Mouse (Mus musculus) forebrain, embryonic 16.5 days (tissue): Measurements from ENCODE around the gene Col6a5. TPM values are rescaled to one million over a fixed set of nuclear protein-coding genes. Genes with fewer than 3 reads are reported as not detected.

Experiments used
- ATAC-seq: fragments of 200-750 bp; cut with Nextera tagmentation; 2 replicates; pipeline ENCODE4 v1.8.0; 2017; ENCODE audit warnings: mild to moderate bottlenecking, moderate library complexity
- H3K27ac ChIP-seq: fragments of 300-500 bp; sonication (generic); 2 replicates; pipeline ENCODE4 v1.5.1; 2014; ENCODE audit warnings: low read length, control low read depth
- H3K27me3 ChIP-seq: fragments of 300-500 bp; sonication (generic); replicated peaks from 2 replicates; pipeline ENCODE4 v1.6.1; 2014; ENCODE audit warnings: low read length; ENCODE audit not compliant: control insufficient read depth, insufficient read depth
- H3K36me3 ChIP-seq: fragments of 300-500 bp; sonication (generic); 2 replicates; pipeline ENCODE4 v1.6.1; 2014; ENCODE audit not compliant: control insufficient read depth, insufficient read depth
- H3K4me1 ChIP-seq: fragments of 300-500 bp; sonication (generic); replicated peaks from 2 replicates; pipeline ENCODE4 v1.6.1; 2014; ENCODE audit warnings: low read length; ENCODE audit not compliant: control insufficient read depth, insufficient read depth
- H3K4me2 ChIP-seq: fragments of 300-500 bp; sonication (generic); 2 replicates; pipeline ENCODE4 v1.6.1; 2014; ENCODE audit warnings: mild to moderate bottlenecking, low read length, control low read depth
- H3K4me3 ChIP-seq: fragments of 300-500 bp; sonication (generic); replicated peaks from 2 replicates; pipeline ENCODE4 v1.5.1; 2014; ENCODE audit warnings: mild to moderate bottlenecking, low read length, control low read depth
- H3K9ac ChIP-seq: fragments of 300-500 bp; sonication (generic); replicated peaks from 2 replicates; pipeline ENCODE4 v1.6.1; 2014; ENCODE audit warnings: low read depth, low read length, control low read depth
- H3K9me3 ChIP-seq: fragments of 300-500 bp; sonication (generic); 2 replicates; pipeline ENCODE4 v1.6.1; 2016; ENCODE audit warnings: low read length; ENCODE audit not compliant: control insufficient read depth
- WGBS: fragments of 180-500 bp; shearing (Covaris S2); extraction: QIAGEN DNeasy Blood & Tissue Kit; methylation state at CpG from one replicate; pipeline ENCODE4 v1.1.7; 2014; 5-methylcytosine and 5-hydroxymethylcytosine counted together
- polyA plus RNA-seq: library from polyadenylated mRNA; unstranded; fragments of >200 nt; fragmentation: Nextera tagmentation; extraction: Ambion mirVana; gene quantifications from 2 replicates; pipeline ENCODE4 v1.2.1, GENCODE M21; 2015

The Col6a5 gene
- polyA plus RNA-seq, 1 experiment from 2014 or later, result 0.28 TPM

DNA sequence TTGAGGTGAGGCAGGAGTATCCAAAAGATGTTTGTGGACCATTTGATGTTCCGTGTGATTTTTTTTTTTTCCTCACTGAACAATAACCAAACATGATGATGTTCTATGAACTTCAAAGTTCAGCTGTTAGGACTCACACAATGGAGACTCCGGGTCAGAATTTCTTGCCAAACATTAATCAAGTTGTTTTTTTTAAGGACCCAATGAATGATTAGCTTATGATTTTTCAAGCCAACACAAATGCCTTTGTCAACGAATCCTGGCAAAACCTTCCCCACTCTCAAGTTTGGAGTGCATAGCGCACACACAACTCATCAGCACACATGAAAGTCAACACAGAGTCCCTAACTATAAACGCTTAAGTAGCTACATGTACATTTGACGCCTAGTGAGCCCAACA lies 139.7 kb downstream of the Col6a5 start:
- Histone ChIP-seq H3K27ac (no peak overlapping the region), H3K4me1 (no peaks in the 10 kb centered on the region), H3K9ac (no peak overlapping the region), H3K27me3 (no peaks in the 10 kb centered on the region), H3K36me3 (no peaks in the 10 kb centered on the region), H3K9me3 (no peaks in the 10 kb centered on the region), H3K4me3 (no peak overlapping the region), H3K4me2 (no peak overlapping the region)
- 86% methylated on average over 6 of the region's 6 CpGs for WGBS
- ATAC-seq, result no peak

DNA sequence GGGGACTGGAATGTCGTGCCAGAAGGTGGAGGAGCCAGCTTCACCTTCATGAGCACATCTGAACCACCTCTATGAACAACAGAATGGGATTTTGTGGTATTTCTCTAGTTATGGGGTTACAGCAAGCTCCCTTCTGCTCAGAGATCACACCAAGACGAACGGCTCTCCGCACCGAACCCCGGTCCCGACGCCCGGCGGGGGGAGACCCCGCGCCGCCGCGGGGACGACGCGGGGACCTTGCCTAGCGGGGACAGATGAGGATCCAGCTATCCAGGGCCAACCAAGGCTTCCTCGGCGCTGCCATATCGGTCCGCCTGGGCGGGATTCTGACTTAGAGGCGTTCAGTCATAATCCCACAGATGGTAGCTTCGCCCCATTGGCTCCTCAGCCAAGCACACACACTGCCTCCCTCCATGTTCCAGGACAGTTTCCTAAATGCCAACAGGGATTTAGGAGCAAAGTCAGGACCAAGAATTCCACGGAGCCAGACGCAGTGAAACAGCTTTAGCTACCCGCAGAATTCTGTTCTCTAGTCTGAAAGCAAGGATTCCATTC lies 141.2 kb downstream of the Col6a5 start:
- no peak overlapping the region for H3K4me3 ChIP-seq
- 71% methylated on average over 29 of the region's 29 CpGs for WGBS
- H3K4me1 ChIP-seq, result no peaks in the 10 kb centered on the region
- H3K36me3 ChIP-seq, result no peaks in the 10 kb centered on the region
- no peaks in the 10 kb centered on the region for H3K9me3 ChIP-seq
- no peak overlapping the region for H3K9ac ChIP-seq
- H3K4me2 ChIP-seq, result no peak overlapping the region
- ATAC-seq, result no peak
- no peak overlapping the region for H3K27ac ChIP-seq
- H3K27me3 ChIP-seq, result no peaks in the 10 kb centered on the region

DNA sequence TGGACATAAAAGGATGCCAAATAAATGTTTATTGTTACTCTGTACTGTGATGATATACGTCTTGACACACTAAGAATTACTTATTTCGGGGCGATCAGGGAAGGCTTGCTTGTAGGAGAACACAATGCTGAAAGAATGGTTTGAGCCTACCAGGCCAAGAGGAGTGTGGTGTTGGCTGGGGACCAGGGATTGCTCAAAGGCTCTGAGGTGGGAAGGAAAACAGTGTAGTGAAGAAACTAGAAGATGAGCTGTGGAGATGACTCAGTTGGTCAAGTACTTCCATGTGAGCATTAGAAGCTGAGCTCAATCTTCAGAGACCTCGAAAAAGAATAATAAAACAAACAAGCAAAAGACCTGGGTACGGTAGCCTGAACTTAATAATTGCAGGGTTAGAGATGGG lies 146.0 kb downstream of the Col6a5 start:
- H3K4me1 ChIP-seq, result no peaks in the 10 kb centered on the region
- no peaks in the 10 kb centered on the region for H3K27me3 ChIP-seq
- ATAC-seq, result no peak
- H3K4me2 ChIP-seq, result no peak overlapping the region
- no peak overlapping the region for H3K9ac ChIP-seq
- 85% methylated on average over 5 of the region's 5 CpGs for WGBS
- H3K9me3 ChIP-seq, result no peaks in the 10 kb centered on the region
- H3K36me3 ChIP-seq, result no peaks in the 10 kb centered on the region
- no peak overlapping the region for H3K4me3 ChIP-seq
- no peak overlapping the region for H3K27ac ChIP-seq

DNA sequence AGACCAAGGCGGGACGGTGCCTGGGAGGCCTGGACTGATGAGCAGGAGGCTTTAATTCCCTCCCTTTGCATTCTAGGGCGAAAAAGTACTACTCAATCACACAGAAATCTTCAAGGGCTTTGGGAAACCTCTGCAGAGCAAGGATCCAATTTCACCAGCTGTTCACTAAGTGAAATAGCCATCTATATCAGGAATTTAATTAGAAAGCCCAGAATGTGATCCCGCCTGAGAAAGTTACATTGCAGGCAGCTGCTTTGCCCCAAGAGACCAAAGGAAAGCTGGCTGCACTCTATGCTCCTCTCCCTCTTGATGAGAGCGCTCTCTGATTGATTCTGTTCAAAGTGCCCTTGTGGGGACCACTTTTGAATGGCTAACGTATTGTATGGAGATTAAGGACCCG lies 149.0 kb downstream of the Col6a5 start:
- Histone ChIP-seq H3K4me3 (no peak overlapping the region), H3K4me2 (no peak overlapping the region), H3K9me3 (no peaks in the 10 kb centered on the region), H3K4me1 (no peaks in the 10 kb centered on the region), H3K27me3 (no peaks in the 10 kb centered on the region), H3K36me3 (no peaks in the 10 kb centered on the region), H3K9ac (no peak overlapping the region), H3K27ac (no peak overlapping the region)
- 47% methylated on average over 7 of the region's 7 CpGs for WGBS
- no peak for ATAC-seq

DNA sequence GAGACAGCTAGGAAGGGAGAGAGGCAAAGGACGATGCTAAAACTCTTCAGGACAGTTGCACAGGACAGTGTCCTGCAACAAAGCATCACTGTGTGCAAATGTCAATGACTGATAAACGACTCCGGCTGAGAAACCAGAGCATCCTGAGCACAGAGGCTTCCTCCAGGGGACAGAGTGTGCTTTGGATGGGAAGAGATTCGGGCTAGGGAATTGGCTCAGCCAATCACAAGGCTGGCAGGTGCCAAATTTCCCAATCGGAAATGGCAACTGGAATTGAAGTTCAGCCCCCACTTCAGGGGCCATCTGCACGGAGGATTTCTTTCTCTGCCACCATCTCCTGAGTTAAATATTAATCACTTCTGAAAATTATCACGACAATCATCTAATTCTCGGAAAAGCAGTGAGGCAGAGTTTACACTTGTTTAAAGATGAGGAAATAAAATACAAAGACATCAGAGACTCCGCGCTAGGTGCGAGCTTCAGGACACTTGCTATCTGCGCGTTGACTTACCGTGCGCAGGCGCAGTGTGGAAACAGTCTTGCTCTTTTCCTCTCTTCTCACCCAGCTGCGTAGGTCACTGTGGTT lies 151.4 kb downstream of the Col6a5 start:
- no peak overlapping the region for H3K27ac ChIP-seq
- H3K4me2 ChIP-seq, result no peak overlapping the region
- no peaks in the 10 kb centered on the region for H3K4me1 ChIP-seq
- H3K36me3 ChIP-seq, result no peaks in the 10 kb centered on the region
- no peak for ATAC-seq
- H3K9me3 ChIP-seq, result no peaks in the 10 kb centered on the region
- WGBS, result 86% methylated on average over 17 of the region's 17 CpGs
- no peaks in the 10 kb centered on the region for H3K27me3 ChIP-seq
- no peak overlapping the region for H3K4me3 ChIP-seq
- H3K9ac ChIP-seq, result no peak overlapping the region

Other genes starting within 250 kb of the Col6a5 start
- gene Col6a6, start 132.5 kb downstream of the Col6a5 start, polyA plus RNA-seq, result 0.04 TPM in 2 replicates
- gene Col6a4, start 136.1 kb upstream of the Col6a5 start, polyA plus RNA-seq, result 0.70 and 1.1 TPM in 2 replicates
- 2.2 and 3.0 TPM in 2 replicates for gene Glyctk, start 197.5 kb upstream of the Col6a5 start, polyA plus RNA-seq
- gene Wdr82, start 210.3 kb upstream of the Col6a5 start, polyA plus RNA-seq, result 37.3 and 41.6 TPM in 2 replicates
- 14.0 and 14.7 TPM in 2 replicates for gene Ppm1m, start 239.1 kb upstream of the Col6a5 start, polyA plus RNA-seq
- 56.6 and 58.7 TPM in 2 replicates for gene Twf2, start 242.5 kb upstream of the Col6a5 start, polyA plus RNA-seq